Mouse (Mus musculus): ENCODE measurements at regions not wholly inside any gene's neighbourhood (a gene's known extent, or its start where the extent isn't known, plus 50 kb on each side); places are given as distances from the start of the nearest gene placed in this dataset.

- TF ChIP-seq ETS1 (conservative IDR thresholded peaks at IDR 0.05; ENCODE audit: low read depth, low read length) (no peak), POLR2AphosphoS2 (IDR thresholded peaks at IDR 0.05; ENCODE audit: low read depth, low read length) (no peak), E2F4 (IDR thresholded peaks at IDR 0.05; ENCODE audit: insufficient replicate concordance, low read depth, low read length) (no peak), KAT2A (IDR thresholded peaks at IDR 0.05; ENCODE audit: insufficient replicate concordance, low read length) (no peak), CTCF (conservative IDR thresholded peaks at IDR 0.05 in 1 of 2, IDR thresholded peaks at IDR 0.05 in 1 of 2; ENCODE audit: low read depth in 2 of 2, low read length in 2 of 2) (no peak), ZKSCAN1 (IDR thresholded peaks at IDR 0.05; ENCODE audit: borderline replicate concordance, low read depth, low read length) (no peak), POLR2A (IDR thresholded peaks at IDR 0.05; ENCODE audit: low read depth, low read length) (no peak), EP300 (IDR thresholded peaks at IDR 0.05; ENCODE audit: low read length) (no peak), NRF1 (IDR thresholded peaks at IDR 0.05; ENCODE audit: low read depth, low read length) (no peak), HCFC1 (IDR thresholded peaks at IDR 0.05; ENCODE audit: low read depth, low read length) (no peak), RCOR1 (conservative IDR thresholded peaks at IDR 0.05; ENCODE audit: low read depth, low read length) (no peak), USF1 (IDR thresholded peaks at IDR 0.05; ENCODE audit: low read depth, low read length) (no peak), GABPA (IDR thresholded peaks at IDR 0.05; ENCODE audit: insufficient replicate concordance, low read depth, low read length) (no peak), ZMIZ1 (IDR thresholded peaks at IDR 0.05; ENCODE audit: low read depth, low read length) (no peak)
Observed at GRCm38 (mm10) chr15:62871082-62871766, 973.8 kb downstream of the Gsdmc2 start.
